Mouse (Mus musculus) G1E-ER4 (cell line): ENCODE results near the gene Trim44. TPM values are rescaled to one million over a fixed set of nuclear protein-coding genes. Genes with fewer than 3 reads are reported as not detected.

Experiments
- GATA1 ChIP-seq: IDR thresholded peaks from one replicate; pipeline ENCODE4 v1.8.0; 2012; ENCODE audit warnings: low read length, inconsistent platforms
- polyA plus RNA-seq: library from polyadenylated mRNA; stranded (reverse); fragments of >175 nt; gene quantifications from 2 replicates; pipeline ENCODE4 v1.2.3, GENCODE M21; 2012

Gene Trim44
- 35.5 and 41.8 TPM in 2 replicates for polyA plus RNA-seq

DNA sequence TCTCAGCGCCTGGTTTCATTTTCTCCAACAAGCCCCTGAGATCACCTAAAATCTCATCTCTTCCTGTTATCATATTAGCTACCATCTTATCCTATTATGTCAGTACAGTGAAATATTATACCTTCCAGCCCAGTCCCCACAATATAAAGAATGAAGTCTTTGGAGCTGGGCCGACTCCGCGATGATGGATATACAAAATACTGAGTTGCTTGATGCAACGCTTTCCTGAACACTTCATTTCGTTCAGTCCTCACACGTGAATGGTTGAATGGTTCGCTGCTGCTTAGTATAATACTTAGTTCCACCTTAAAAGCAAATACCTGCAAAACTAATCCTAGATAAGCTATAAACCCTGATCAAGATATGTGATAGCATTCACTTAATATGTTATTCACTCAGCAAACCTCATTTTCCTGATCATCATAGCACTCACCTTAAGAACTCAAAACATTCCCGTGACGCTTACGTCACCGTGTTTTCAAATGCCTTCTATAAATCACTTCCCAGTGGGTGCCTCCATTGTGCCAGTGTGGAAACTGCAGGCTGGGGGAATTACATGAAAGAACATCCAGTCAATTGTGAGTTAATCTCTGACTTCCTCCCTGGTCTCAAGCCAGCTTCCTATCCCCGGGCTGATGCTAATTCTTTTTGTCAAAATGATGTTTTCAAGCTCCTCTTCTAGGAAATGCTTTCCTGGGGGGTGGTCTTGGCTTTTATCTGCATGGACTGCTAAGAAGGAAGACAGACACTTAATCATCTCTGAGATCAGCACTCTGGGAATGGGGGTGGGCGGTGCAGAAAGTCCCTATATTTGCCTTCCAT lies at the start of gene Trim44:
TSS of gene Trim44 (minus strand) at position 466 of the 822 bp plus-strand sequence.
- TF ChIP-seq GATA1: no peak

DNA sequence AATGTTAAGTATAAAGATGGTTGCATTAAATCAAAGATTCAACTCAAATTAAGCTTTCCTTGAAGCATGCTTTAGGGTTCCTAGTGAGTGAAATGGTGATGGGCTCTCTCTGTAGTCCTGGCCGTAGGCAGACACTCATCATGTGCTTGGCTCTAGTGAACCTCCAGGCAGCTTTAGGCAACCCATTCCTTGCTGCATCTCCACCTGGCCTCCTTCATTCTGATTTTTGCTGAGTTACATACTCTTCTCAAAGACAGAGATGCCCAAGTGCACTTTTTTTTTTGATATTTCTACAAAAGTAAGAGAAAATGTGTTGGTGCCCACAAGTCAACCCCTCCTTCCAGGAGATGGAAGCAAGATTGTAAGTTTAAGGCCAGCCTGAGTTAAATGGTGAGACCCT lies 47.5 kb upstream of the Trim44 start:
- TF ChIP-seq GATA1: no peak

DNA sequence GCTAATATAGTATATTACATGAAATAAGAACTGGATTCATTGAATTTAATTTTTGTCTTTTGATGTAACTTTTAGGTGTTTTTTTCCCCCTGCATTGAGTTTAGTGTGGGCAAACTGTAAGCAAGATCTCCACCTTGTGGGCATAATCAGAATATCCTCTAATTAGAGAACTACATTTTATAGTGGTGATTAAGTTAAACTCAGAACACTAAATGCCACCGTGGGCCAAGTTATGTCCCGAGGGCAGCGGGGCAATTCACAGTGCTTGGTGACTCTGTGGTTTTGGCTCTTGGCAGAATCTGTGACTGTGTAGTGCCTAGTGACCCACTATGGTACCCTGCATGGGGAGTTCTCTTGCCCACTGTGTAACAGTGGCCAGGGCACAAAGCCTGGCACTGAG lies 45.8 kb upstream of the Trim44 start:
- TF ChIP-seq GATA1: no peak

DNA sequence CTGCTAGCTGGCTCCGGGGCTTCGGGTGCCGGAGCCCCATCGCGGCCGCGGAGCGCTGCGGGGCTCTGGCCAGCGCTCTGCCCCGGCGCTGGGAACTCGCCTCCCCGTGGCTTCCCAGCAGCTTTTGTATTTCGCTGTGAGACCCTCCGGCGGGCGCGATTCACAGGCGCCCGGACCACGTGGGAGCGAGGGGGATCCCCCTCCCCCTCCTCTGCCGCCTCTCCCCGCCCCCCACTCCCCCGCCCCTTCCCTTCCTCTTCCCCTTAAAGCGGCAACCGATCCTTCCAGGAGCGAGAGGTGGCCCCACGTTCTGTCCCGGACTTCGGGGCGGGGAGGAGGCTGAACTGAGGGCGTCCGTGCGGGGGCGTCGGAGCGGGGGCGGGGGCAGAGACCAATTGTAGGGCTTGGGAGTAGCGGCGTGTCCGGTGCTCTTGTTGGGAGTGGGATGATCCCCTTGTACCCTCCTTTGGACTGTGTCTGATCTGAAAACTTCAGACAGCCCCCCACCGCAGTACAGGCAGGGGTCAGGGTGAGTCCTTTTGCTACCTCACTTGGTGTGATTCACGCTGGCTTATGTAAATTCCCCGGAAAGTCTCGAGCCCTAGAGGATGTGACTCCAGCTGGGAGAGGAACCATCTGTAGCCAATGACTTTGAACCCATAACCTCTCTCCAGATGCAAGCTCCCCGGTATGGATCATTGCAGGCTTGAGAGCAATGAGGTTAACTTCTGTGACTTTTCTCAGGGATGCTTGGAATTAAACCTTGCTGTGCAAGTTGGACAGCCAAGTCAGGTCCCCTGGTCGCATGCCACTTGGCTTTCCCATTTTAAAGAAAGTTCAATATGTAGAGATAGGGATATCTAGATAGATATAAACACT lies 44.3 kb upstream of the Trim44 start, which contains the start of gene Fjx1:
TSS of gene Fjx1 (minus strand) at position 829 of the 879 bp plus-strand sequence.
- TF ChIP-seq GATA1: no peak

DNA sequence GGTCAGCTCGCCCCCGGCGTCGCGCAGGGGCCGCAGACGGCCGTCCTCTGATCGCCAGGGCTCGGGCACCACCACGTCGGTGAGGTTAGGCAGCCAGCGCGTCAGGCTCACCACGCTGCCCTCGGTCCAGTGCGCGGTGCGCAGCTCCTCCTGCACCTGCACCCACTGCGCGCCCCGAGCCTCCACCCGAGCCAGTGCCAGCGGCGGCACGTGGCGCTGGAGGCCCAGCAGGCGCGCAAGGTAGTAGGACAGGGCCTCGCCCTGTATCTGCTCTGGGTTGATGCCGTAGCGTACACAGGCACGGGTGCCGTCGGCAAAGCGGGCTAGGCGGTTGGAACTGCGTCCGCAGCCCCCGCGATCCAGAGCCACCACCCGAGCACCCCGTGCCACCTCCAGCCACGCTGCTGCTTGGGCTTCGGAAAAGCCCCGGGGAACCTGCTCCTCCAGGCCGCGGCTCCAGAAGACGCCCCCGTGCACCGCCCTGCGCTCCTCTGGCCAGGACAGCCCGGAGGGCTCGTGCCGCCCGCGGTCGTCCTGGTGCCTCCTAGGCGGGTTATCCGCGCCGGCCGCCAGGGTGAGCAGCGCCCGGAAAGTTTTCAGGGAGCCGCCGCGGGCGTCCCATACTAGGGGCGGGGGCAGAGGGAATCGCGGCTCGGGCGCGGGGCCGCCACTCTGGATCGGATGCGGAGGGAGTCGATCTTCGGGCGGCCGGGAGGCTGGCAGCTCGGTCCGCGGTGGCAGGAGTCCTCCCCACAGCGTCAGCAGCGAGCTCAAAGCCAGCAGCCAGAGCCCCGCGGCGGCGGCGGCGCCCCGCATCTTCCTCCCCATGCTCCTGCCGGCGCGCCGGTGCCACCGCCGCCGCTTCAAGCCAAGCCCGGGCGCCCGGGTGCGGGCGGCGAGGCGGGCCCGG lies 43.4 kb upstream of the Trim44 start:
- TF ChIP-seq GATA1: no peak

DNA sequence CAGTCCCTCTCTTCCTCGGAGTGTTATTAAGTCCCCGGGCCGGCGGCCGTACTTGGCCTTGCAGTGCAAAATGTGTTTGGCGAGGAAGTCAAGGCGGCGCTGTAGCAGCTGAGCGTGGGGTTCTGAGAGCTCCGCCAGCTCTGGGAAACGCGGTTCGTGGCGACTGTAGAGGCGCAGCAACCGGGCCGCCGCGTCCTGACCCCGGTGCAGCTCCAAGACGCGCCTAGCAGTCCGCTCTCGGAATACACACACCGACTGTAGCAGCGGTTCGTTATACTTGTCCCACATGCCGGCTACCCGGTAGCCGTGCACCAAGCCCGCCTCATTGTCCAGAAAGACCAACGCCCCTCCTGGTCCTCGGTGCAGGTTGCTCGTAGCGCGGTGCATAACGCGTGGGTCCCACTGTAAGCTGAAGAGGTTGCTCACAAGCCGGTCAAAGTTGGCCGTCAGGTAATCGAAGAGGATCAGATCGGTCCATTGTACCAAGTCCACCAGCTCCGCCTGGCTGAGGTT lies 42.7 kb upstream of the Trim44 start:
- no peak for TF ChIP-seq GATA1

DNA sequence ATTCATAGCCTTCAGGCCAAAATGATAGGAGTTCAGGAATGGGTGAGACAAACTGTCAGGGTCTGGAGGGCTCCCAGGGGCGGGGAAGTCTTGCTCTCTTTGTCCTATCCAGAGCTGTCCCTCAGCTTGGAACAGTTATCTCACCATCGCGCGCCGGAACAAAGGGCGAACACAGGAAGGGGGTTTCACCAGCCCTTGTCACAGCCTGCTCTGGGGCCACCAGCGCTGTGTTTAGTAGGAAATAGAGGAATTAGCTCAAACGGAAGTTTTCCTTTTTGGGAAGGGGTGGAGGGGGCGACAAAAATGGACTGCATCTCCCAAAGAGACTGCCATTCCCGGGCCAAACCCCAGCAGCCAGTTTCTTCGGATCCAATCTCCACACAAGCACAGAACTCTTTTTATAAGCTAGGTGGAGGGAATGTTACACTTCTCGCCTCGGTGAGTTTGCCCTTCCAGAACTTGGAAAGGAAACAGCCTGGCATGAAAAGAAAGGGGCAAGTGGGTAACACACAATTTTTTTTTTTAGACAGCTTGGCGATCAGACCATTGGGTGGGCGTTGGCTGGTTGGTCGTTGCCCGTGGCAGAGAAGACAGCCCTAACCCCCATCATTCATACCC lies 42.1 kb upstream of the Trim44 start:
- TF ChIP-seq GATA1: no peak

DNA sequence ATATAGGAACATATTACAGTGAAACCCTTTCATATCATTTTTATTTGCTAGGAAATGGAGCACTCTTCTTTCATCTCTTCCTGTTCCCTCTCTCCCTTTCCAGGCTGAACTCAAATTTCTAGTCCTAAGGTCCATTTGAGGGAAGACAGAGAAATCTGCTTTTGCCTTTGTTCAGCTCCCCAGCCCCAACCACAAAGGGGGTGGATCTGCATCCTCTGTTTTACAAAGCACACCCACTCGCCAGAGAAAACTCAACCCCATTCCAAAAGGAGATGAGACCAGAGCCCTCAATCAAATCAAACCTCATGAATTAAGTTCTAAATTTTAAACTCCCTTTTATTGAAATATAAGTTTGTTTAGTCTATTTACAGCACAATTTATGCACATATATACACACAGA lies 41.4 kb upstream of the Trim44 start:
- no peak for TF ChIP-seq GATA1

DNA sequence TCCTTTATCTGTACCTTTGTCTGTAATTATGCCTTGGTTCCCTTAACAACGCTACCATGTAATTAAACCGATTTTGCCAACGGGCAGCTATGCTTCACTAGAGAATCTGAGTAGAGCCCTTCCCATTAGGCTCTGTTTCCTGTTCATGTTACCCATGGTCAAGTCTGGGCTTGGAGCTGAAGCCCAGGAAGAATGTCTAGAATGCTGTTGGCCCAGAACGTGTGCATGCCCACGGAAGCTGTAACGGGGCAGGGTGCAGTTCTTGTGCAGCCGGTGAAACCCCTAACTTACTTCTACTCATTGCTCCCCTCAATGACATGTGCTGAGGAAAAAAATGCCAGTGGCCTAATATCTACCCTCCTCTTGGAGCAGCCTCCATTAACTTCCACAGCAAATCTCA lies 40.2 kb upstream of the Trim44 start:
- no peak for TF ChIP-seq GATA1

DNA sequence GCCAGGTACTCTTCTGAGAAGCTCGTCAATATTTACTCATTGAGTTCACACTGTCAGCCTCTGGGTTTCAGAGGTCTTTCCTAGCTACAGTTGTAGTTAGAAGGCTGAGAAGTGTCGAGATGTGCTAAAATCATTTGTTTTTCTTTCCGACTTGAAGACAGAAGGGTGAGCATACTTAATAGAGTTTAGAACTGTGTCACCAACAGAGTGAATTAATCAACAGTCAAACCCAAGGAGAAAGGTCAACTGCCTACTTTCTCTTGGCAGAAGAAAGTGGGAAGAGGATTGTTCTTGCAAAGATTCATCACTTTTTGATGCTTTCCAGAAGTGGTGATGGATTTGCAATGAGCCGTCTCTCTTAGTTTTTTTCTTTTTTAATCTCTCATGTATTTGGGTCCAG lies 39.2 kb upstream of the Trim44 start:
- TF ChIP-seq GATA1: no peak

DNA sequence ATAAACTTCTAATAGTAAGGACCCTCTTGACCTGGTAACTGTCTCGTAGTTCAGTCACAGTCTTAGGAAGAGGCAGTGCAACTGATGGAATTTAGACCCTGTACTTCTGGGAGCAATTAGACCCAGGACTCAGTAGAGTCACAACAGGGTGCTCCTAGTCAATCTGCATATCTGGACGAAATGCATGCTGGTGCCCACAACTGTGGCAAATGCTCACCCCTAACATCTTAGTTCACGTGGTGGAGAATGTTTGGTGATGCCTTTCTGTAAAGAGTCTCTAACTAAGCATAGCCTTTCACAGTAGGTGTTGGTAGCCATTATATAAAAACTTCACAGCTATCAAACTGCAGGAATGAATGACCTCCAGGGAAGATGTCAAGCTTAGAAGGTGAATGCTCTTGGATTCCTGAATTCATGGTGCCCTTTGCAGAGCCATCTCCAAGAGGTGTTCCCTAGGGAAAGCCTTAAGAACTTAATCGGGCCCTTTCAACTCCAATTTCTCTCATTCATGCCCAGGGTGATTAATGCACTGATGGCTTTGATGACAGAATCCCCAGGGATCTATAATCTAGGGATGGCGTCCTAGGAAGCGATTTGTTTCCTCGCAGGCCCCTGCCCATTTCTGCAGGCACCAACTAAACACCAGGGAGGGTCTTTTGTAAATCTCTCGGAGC lies 29.9 kb upstream of the Trim44 start:
- TF ChIP-seq GATA1: no peak

DNA sequence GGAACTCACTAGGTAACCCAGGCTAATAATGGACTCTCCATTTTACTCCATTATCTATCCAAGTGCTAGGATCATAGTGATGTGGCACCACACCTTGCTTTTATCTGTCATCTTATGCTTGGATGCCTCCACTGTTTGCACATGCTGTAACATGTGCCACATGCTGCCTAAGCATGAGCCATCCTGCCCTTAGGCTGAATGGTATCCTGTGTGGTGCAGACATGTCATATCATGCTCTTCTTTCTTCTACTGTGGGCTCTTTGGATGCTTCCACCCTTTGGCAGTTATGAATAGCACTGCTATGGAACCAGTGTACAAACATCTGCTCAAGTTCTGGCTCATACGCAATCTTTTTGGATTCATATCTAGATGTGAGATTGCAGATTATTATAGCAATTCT lies 26.3 kb upstream of the Trim44 start:
- no peak for TF ChIP-seq GATA1

DNA sequence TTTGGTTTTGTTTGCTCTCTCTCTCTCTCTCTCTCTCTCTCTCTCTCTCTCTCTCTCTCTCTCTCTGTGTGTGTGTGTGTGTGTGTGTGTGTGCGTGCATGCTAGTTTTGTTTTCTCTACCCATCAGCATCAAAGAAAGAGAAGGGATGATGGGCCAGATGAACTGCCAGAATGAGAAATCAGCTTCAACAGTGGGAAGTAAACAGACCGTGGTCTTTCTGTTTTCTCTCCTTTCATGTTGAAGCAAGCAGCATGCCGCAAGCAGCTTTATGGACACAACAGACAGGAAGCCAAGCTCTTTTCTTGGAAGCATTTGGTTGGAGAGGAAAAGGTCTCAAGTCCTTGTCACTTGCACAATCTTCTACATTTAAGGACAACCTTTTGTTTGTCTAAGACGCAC lies 23.5 kb upstream of the Trim44 start:
- no peak for TF ChIP-seq GATA1

DNA sequence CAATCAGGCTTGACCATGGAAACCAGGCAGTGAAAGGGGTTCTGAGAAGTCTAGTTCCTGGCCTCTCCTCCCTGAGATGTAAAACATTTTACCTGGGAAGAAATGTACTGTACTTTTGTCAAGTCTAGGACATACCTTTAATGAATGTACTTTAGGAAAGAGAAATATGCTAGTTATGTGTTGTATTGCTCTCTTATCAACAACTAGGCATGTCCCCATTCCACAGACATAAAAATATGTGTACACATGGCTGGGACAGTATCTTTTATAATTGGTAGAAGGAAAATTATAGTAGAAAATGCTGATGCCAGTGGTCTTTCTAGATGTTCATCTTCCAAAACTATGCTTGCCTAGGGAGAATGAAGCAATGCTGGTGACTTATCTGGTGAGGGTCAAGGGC lies 20.3 kb upstream of the Trim44 start:
- TF ChIP-seq GATA1: no peak
